Mouse (Mus musculus) left cerebral cortex, postnatal 4 days (tissue): ENCODE measurements at regions not wholly inside any gene's neighbourhood (a gene's known extent, or its start where the extent isn't known, plus 50 kb on each side); places are given as distances from the start of the nearest gene placed in this dataset.
A peak's percentile ranks its signal among the peaks of the same experiment; 100 is the strongest.
"Not testable (repeated sequence)": the region's sequence is repeated elsewhere in the genome, so short reads cannot be mapped to it uniquely, and the experiment has no call there.

ENCODE experiments used
- DNase-seq: peaks from one replicate; pipeline ENCODE4 v3.0.0-alpha.2; 2022
- intact Hi-C: fragments of 180-260 bp; cut with DNase I; formaldehyde crosslinking; loops from one replicate; pipeline ENCODE4 v1.15.1; 2025

DNA sequence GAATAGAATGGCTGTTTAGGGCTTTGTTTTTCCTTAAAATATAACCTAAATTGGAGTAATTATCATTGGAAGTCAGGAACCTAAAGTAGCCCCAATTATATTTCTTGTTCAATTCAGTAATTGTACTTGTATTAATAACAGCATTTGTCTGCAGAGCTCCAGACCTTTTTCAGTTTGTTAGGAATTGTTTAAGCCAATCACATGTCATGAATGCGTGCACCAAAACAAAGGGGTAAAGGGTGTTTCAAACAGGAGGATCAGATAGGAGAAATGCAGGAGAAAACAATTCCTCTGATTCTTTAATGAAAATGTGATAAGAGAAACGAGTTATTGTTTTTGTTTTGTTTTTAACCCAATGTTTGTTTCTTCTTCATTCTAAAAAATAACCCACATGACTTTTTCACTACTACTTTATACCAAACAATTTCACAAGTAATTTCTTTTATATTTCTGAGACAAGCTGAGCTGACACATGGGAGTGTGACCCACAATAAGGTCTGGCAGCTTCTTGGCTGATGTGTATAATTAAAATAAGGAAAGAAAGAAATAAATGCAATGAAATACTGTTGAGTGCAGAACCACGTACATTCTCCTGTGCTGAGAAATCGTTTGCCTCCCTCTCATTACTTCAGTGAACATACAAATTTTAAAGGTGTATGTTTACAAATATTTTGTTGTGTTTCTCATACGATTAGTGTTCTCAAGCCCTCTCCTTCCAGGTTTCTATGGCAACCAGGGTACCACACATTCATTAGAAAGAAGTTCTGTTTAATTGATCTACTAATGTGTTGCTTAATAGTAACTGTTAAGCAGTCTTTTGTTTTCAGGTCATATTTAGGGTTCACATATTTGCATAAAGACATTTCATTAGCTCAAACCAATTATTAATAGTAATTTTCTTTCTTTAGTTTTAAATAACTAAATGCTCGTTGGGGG is 397.7 kb downstream of the Isl1 start:
- intact Hi-C loops, result no loop called here
- DNase-seq, result no peak

- no peak for DNase-seq
- intact Hi-C loops, result no loop called here
Observed at GRCm38 (mm10) chr13:115910866-115911449, 398.5 kb downstream of the Isl1 start.

- DNase-seq, result no peak
- intact Hi-C loops, result no loop called here
Observed at GRCm38 (mm10) chr13:115880616-115881015, 428.9 kb downstream of the Isl1 start.

GRCm38 (mm10) chr13:115860480-115860879 is 449.0 kb downstream of the Isl1 start:
- DNase-seq, result no peak
- intact Hi-C loops, result no loop called here

GRCm38 (mm10) chr13:115856632-115857031 is 452.9 kb downstream of the Isl1 start:
- intact Hi-C loops, result no loop called here

GRCm38 (mm10) chr13:115852689-115853356 is 456.7 kb downstream of the Isl1 start:
- DNase-seq, result no peak
- intact Hi-C loops, result no loop called here

More at GRCm38 (mm10) chr13:115856632-115857031, 452.9 kb downstream of the Isl1 start:
- DNase-seq, result no peak

DNA sequence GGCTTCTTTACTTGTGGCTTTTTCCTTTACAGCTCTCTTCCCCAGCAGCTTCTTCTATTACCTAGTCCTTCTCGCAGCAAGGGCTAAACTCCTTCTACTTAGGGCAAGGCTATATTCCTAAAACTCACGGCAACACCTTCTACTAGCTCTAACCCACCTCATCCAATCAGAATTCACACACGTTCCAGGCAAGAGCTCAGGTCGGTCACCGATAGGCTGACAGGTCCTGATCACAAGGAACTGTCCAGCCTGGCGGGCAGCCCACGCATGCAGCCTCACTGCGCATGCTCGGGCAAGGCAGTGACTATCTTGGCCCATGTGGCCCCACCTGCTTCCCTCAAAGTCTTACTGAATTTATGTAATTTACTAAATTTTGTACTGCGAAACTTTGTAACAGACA is 466.4 kb downstream of the Isl1 start:
- intact Hi-C loops, result no loop called here
- no peak for DNase-seq

- no peak for DNase-seq
- intact Hi-C loops, result no loop called here
Observed at GRCm38 (mm10) chr13:115836203-115836768, 473.2 kb downstream of the Isl1 start.

DNA sequence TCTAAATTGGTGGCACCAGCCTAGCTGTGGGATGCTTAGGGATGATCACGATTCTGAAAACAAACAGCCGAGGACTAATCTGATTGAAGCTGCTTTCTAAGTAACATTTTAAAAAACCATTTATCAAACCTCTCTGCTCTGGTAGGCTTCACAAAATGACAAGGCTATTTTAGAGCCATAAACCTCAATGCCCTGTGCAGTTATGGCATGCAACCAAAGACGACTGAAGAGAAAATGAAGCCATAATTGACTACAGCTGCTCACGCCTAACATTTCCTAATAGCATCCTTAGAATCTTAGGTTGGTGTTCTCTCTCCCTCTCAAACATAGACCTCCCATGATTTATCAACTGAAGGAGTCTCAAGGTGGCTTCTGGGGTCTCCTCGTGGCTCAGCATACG is 484.3 kb downstream of the Isl1 start:
- DNase-seq, result no peak
- intact Hi-C loops, result no loop called here

GRCm38 (mm10) chr13:115822527-115822926 is 487.0 kb downstream of the Isl1 start:
- intact Hi-C loops, result no loop called here
- DNase-seq, result no peak

- intact Hi-C loops, result no loop called here
Observed at GRCm38 (mm10) chr13:115814211-115814610, 495.3 kb downstream of the Isl1 start.

GRCm38 (mm10) chr13:115799294-115799693 is 510.2 kb downstream of the Isl1 start:
- no peak for DNase-seq
- intact Hi-C loops, result no loop called here

More at GRCm38 (mm10) chr13:115814211-115814610, 495.3 kb downstream of the Isl1 start:
- no peak for DNase-seq

DNA sequence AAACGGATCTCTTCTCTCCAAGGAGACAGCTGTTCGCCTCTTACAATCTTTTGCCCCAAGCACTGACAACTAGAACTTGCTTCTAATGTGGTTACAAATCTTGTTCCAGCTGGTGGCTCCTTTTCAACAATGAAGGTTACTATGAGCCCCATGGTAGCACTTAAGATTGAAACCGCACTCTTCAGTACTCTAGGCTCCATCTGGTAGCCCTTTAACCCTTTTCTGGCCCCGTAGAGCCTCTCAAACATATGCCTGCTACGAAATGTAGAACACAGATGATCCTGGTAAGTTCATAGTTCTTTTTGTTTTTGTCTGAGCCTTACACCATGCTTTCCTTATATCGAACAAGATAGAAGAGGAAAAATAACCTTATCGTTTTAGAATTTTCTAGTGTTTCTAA is 558.2 kb downstream of the Isl1 start:
- intact Hi-C loops, result no loop called here
- DNase-seq, result no peak

DNA sequence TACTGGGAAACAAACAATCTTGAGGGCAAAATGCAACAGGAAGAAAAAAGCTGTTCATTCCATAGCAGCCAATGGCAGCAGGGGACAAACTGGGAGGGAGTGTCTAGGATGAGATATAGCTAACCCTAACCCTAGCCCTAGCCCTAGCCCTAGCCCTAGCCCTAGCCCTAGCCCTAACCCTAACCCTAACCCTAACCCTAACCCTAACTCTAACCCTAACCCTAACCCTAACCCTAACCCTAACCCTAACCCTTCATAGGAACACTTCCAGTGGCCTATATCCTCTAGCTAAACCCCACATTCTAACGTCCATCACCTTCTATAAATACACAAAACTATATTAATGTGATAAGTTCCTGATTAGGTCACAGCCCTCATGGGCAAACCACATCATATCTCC is 567.4 kb downstream of the Isl1 start:
- intact Hi-C loops, DNase-seq: not testable (repeated sequence)

DNA sequence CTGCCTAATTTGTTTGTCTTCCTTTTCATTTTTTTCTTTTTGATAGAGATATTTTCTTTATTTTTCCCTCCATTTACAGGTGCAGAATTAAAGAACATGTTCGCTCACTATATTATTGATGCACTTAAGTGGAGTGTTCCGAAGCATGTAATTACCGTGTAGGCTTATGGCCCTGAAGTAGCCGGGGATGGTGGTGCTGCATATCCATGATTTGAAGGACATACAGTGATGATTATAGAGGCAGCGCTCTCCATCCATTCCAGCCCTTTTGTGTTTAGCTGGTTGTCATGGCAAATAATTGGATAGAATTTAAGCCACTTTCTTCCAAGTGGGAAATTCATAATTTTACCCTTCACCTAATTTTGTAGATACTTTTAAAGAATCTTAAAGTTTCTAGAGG is 581.5 kb downstream of the Isl1 start:
- intact Hi-C loops, result loop anchor here (5.0 to 10.0 kb wide), 2 partner anchors 577 to 984 kb away; partner anchors contain the start of gene Isl1
- no peak for DNase-seq

- no peak for DNase-seq
- intact Hi-C loops, result loop anchor here (5.0 to 10.0 kb wide), 2 partner anchors 579 to 987 kb away; partner anchors contain the start of gene Isl1
Observed at GRCm38 (mm10) chr13:115725356-115725952, 584.0 kb downstream of the Isl1 start.

- no peak for DNase-seq
- intact Hi-C loops, result no loop called here
Observed at GRCm38 (mm10) chr13:115719276-115719675, 590.2 kb downstream of the Isl1 start.

GRCm38 (mm10) chr13:115718859-115719258 is 590.6 kb downstream of the Isl1 start:
- no peak for DNase-seq
- intact Hi-C loops, result no loop called here

GRCm38 (mm10) chr13:115696197-115696596 is 594.4 kb upstream of the Itga1 start:
- intact Hi-C loops, result no loop called here

GRCm38 (mm10) chr13:115687426-115687825 is 585.7 kb upstream of the Itga1 start:
- intact Hi-C loops, result no loop called here
- peak; percentile 38 for DNase-seq

More at GRCm38 (mm10) chr13:115696197-115696596, 594.4 kb upstream of the Itga1 start:
- no peak for DNase-seq
